Mouse (Mus musculus): ENCODE measurements around the gene Gm37240. TPM values are rescaled to one million over a fixed set of nuclear protein-coding genes. Genes with fewer than 3 reads are reported as not detected.

The Gm37240 gene
- polyA plus RNA-seq, 1 experiment: not detected

- Histone ChIP-seq H3K4me1 (ENCODE audit: control insufficient read depth, insufficient read depth, insufficient read length, low read length) (no peaks in the 10 kb centered on the region), H3K27ac (replicated peaks; ENCODE audit: low read depth, low read length) (no peak overlapping the region), H3K4me3 (ENCODE audit: insufficient read depth, low read depth, low read length) (no peak overlapping the region)
These were observed 864.5 kb downstream of the Gm37240 start for GRCm38 (mm10) chr3:85022800-85023199.

DNA sequence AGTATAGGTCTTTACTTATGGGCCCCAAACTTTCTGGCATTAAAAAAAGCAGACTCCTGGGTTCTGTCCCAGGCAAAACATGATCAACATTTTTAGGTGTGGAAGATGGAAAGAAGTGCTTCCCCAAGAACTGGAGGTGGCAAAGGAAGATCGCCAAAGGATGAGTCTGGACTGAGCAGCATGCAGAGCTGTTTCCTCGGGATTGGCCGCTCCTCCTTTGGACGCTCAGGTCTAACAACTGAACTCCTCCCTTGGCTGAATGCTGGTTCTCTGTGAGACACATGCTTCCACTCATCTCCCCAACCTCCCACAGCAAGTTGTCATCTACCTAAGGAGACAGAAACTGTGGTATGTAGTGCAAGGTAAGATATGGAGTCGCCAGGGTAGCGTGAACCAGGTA is 865.5 kb downstream of the Gm37240 start:
- H3K27ac ChIP-seq (replicated peaks; ENCODE audit: low read depth, low read length): no peak overlapping the region
- H3K4me3 ChIP-seq (ENCODE audit: insufficient read depth, low read depth, low read length): no peak overlapping the region
- no peaks in the 10 kb centered on the region for H3K4me1 ChIP-seq (ENCODE audit: control insufficient read depth, insufficient read depth, insufficient read length, low read length)

DNA sequence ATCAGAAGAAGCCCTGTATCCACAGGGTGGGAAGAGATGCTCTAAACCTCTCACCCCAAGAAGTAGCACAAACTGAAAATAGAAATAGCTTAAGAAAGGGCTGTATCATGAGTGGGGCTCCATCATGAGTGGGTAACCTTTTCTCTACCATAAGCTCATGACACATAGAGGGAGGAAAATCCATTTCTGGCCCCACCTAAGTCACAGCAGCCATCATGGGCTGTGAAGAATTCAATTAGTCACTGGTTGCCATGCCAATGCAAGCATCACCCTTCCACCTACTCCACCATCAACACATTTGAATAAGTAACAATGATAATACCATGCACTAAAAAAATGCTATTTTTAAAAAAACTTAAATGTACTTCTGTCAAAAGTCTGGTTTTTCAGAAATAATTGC is 867.2 kb downstream of the Gm37240 start:
- no peak overlapping the region for H3K27ac ChIP-seq (replicated peaks; ENCODE audit: low read depth, low read length)
- H3K4me1 ChIP-seq (ENCODE audit: control insufficient read depth, insufficient read depth, insufficient read length, low read length): no peaks in the 10 kb centered on the region
- H3K4me3 ChIP-seq (ENCODE audit: insufficient read depth, low read depth, low read length): no peak overlapping the region

- no peak overlapping the region for H3K4me3 ChIP-seq (ENCODE audit: insufficient read depth, low read depth, low read length)
- no peaks in the 10 kb centered on the region for H3K4me1 ChIP-seq (ENCODE audit: control insufficient read depth, insufficient read depth, insufficient read length, low read length)
- H3K27ac ChIP-seq (replicated peaks; ENCODE audit: low read depth, low read length): no peak overlapping the region
These were observed 871.7 kb downstream of the Gm37240 start for GRCm38 (mm10) chr3:85015667-85016066.

DNA sequence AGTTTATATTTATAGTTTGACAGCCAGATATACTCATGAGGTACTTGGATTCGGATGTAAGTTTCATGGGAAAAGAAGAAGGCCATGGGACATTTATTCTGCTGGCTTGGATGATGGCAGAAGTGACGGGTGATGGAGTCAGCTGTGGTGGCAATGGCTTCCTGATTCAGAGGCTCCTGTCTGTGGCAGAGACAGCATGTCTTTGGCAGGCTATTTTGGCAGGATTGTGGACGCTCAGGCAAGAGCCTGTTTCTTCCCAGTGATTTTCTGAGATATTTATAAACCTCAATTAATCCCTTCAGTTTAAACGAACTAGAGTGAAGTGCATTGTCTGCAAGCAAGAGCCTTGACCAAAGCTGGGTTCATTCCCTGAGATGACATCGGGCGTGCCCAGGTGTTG is 874.4 kb downstream of the Gm37240 start:
- Histone ChIP-seq H3K4me3 (ENCODE audit: insufficient read depth, low read depth, low read length) (no peak overlapping the region), H3K4me1 (ENCODE audit: control insufficient read depth, insufficient read depth, insufficient read length, low read length) (no peaks in the 10 kb centered on the region), H3K27ac (replicated peaks; ENCODE audit: low read depth, low read length) (no peak overlapping the region)

- Histone ChIP-seq H3K4me3 (ENCODE audit: insufficient read depth, low read depth, low read length) (no peak overlapping the region), H3K4me1 (ENCODE audit: control insufficient read depth, insufficient read depth, insufficient read length, low read length) (no peaks in the 10 kb centered on the region), H3K27ac (replicated peaks; ENCODE audit: low read depth, low read length) (no peak overlapping the region)
These were observed 882.1 kb downstream of the Gm37240 start for GRCm38 (mm10) chr3:85005257-85005656.

GRCm38 (mm10) chr3:84988880-84989279 is 898.4 kb downstream of the Gm37240 start:
- no peak overlapping the region for H3K4me3 ChIP-seq (ENCODE audit: insufficient read depth, low read depth, low read length)
- H3K27ac ChIP-seq (replicated peaks; ENCODE audit: low read depth, low read length): no peak overlapping the region
- H3K4me1 ChIP-seq (ENCODE audit: control insufficient read depth, insufficient read depth, insufficient read length, low read length): no peaks in the 10 kb centered on the region

DNA sequence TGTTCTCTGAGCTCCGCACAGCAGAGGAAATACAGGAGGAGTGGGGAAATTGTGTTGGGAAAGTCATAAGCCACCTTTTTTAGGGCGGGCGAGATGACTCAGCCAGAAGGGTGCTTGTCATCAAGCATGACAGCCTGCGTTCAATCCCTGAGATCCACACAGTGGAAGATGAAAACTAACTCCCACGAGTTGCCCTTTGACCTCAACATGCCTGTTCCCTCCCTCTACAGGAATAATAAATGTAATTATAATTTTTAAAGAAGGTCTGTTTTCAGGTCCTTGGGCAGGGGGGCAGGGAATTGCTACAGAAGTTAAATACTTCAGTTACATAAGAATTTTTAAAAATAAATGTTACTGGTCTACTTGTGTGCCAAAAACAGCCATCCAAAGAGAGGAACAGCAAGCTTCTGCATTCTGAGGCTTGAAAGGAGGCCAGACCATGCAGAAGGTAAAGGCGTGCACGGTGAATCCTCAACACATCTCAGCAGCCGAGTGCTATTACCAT is 902.1 kb downstream of the Gm37240 start:
- Histone ChIP-seq H3K4me3 (ENCODE audit: insufficient read depth, low read depth, low read length) (no peak overlapping the region), H3K27ac (replicated peaks; ENCODE audit: low read depth, low read length) (no peak overlapping the region), H3K4me1 (ENCODE audit: control insufficient read depth, insufficient read depth, insufficient read length, low read length) (no peaks in the 10 kb centered on the region)

- Histone ChIP-seq H3K4me3 (ENCODE audit: insufficient read depth, low read depth, low read length) (no peak overlapping the region), H3K27ac (replicated peaks; ENCODE audit: low read depth, low read length) (no peak overlapping the region), H3K4me1 (ENCODE audit: control insufficient read depth, insufficient read depth, insufficient read length, low read length) (no peaks in the 10 kb centered on the region)
These were observed 904.6 kb downstream of the Gm37240 start for GRCm38 (mm10) chr3:84982688-84983087.

- H3K4me1 ChIP-seq (ENCODE audit: control insufficient read depth, insufficient read depth, insufficient read length, low read length): no peaks in the 10 kb centered on the region
- no peak overlapping the region for H3K4me3 ChIP-seq (ENCODE audit: insufficient read depth, low read depth, low read length)
- no peak overlapping the region for H3K27ac ChIP-seq (replicated peaks; ENCODE audit: low read depth, low read length)
These were observed 907.2 kb downstream of the Gm37240 start for GRCm38 (mm10) chr3:84980158-84980557.

- no peak overlapping the region for H3K4me3 ChIP-seq (ENCODE audit: insufficient read depth, low read depth, low read length)
These were observed 908.6 kb downstream of the Gm37240 start for GRCm38 (mm10) chr3:84978676-84979075.

DNA sequence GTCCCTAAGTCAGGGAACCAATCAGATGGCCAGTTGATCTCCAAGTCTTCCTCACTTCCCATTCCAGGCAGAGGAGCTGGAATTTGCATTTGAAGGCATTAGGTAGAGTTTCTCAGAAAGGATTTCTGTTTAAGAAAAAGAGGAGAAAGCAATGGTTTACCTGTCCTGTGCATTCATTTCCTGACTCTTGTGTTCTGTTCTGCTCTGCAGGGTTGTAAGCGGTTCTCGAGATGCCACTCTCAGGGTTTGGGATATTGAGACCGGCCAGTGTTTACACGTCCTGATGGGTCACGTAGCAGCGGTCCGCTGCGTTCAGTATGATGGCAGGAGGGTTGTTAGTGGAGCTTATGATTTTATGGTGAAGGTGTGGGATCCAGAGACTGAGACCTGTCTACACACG is 913.1 kb downstream of the Gm37240 start:
- no peak overlapping the region for H3K4me3 ChIP-seq (ENCODE audit: insufficient read depth, low read depth, low read length)
- no peak overlapping the region for H3K27ac ChIP-seq (replicated peaks; ENCODE audit: low read depth, low read length)
- H3K4me1 ChIP-seq (ENCODE audit: control insufficient read depth, insufficient read depth, insufficient read length, low read length): no peaks in the 10 kb centered on the region

More at GRCm38 (mm10) chr3:84978676-84979075, 908.6 kb downstream of the Gm37240 start:
- H3K4me1 ChIP-seq (ENCODE audit: control insufficient read depth, insufficient read depth, insufficient read length, low read length): no peaks in the 10 kb centered on the region
- no peak overlapping the region for H3K27ac ChIP-seq (replicated peaks; ENCODE audit: low read depth, low read length)

DNA sequence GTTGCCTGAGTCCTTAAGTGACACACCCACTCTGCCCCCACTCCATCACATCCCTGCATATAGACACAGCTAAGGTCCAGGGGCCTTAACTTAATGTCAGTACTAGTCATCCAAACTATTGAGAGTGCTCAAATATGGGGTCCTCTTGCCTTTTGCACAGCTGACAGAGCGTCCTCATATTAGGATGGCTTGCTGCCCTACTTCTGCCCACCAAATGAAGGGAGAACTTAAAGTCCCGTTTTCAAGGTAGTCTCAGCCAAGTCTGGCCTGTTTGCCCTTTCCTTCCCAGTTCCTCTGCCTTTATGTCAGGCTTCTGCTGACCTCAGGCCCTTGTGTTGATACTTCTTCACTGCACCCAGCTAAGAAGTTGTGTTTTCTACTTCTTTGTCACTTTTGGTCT is 914.4 kb downstream of the Gm37240 start:
- H3K4me1 ChIP-seq (ENCODE audit: control insufficient read depth, insufficient read depth, insufficient read length, low read length): no peaks in the 10 kb centered on the region
- H3K27ac ChIP-seq (replicated peaks; ENCODE audit: low read depth, low read length): no peak overlapping the region
- H3K4me3 ChIP-seq (ENCODE audit: insufficient read depth, low read depth, low read length): no peak overlapping the region

- H3K27ac ChIP-seq (replicated peaks; ENCODE audit: low read depth, low read length): no peak overlapping the region
- H3K4me3 ChIP-seq (ENCODE audit: insufficient read depth, low read depth, low read length): no peak overlapping the region
- H3K4me1 ChIP-seq (ENCODE audit: control insufficient read depth, insufficient read depth, insufficient read length, low read length): no peaks in the 10 kb centered on the region
These were observed 915.8 kb downstream of the Gm37240 start for GRCm38 (mm10) chr3:84971561-84971960.

DNA sequence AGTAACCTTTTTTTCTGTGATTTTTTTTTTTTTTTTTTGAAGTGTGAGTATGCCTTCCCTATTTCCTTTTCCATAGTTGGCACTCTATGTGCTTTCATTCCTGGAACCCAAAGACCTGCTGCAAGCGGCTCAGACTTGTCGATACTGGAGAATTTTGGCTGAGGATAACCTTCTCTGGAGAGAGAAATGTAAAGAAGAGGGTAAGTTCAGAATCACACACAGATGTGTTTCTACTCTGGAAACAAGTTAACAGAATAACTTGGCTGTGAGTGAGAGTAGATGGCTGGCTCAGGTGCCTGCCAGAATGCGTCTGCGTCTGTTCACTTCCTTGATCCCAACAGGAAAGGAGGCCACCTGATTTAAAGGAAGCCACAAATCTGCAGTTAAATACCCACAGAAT is 920.0 kb downstream of the Gm37240 start:
- Histone ChIP-seq H3K4me3 (ENCODE audit: insufficient read depth, low read depth, low read length) (no peak overlapping the region), H3K4me1 (ENCODE audit: control insufficient read depth, insufficient read depth, insufficient read length, low read length) (no peaks in the 10 kb centered on the region), H3K27ac (replicated peaks; ENCODE audit: low read depth, low read length) (no peak overlapping the region)

DNA sequence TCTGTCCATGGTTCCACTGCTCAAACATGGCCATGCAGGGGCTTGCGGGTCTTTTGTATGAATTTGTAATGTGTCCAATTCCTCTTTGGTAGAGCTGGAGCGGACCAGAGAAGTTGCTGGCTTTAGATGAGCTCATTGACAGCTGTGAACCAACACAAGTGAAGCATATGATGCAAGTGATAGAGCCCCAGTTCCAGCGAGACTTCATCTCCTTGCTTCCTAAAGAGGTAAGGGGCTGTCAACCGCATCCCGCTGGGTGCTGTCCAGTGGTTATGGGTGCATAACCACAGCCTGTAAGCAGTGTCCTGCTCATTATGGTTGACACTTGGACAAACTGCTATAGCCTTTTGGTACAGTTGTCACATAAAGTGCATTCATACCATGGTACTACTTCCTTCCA is 922.2 kb downstream of the Gm37240 start:
- no peak overlapping the region for H3K27ac ChIP-seq (replicated peaks; ENCODE audit: low read depth, low read length)
- H3K4me1 ChIP-seq (ENCODE audit: control insufficient read depth, insufficient read depth, insufficient read length, low read length): no peaks in the 10 kb centered on the region
- no peak overlapping the region for H3K4me3 ChIP-seq (ENCODE audit: insufficient read depth, low read depth, low read length)

GRCm38 (mm10) chr3:84955857-84956256 is 931.5 kb downstream of the Gm37240 start:
- Histone ChIP-seq H3K4me3 (ENCODE audit: insufficient read depth, low read depth, low read length) (no peak overlapping the region), H3K27ac (replicated peaks; ENCODE audit: low read depth, low read length) (no peak overlapping the region), H3K4me1 (ENCODE audit: control insufficient read depth, insufficient read depth, insufficient read length, low read length) (no peaks in the 10 kb centered on the region)
